Comparison of ENCODE assay signal across 25 mouse cellular contexts in the genomic region with DNA sequence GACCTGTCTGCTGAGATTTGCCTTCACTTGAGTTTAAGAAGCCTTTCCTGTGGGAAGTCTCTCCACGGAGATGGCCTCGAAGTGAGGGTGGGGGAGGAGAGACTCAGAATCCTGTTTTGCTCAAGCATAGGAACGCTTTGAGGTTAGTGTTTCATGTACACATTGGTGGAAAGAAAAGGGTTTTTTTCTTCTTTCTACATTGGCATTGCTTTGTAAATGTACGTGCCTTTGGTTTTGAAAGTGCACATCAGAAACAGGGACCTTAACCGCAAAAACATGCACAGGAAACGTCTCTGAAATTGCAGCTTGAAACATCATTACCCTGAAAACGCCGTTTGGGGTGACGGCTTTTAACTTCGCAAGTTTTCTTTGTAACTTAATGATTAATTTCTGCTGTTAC. TPM values are rescaled to one million over a fixed set of nuclear protein-coding genes. Genes with fewer than 3 reads are reported as not detected.
DNase-seq lines count a peak whose midpoint lies in the region; ATAC-seq lines count a peak whose summit lies in the region.
"Had no signal": no experiment of that assay in that cellular context is flagged by ENCODE, and none has a peak within 500 bp of the region (broad histone marks: within the 10 kb centered on the region; RNA-seq: fewer than 3 reads in every experiment).

No protein-coding gene starts in this region.

- H3K4me2 ChIP-seq in embryonic facial prominence, embryonic 12.5 days (replicated peaks): no peak overlapping the region
- H3K4me2 ChIP-seq: heart, embryonic 12.5 days; midbrain, embryonic 12.5 days; neural tube, embryonic 15.5 days had no signal

- no peak for DNase-seq in embryonic facial prominence, embryonic 10.5 days (ENCODE audit: low spot score)
- DNase-seq in CD8-positive naive resting alpha-beta T cell, adult 2 months (ENCODE audit: low read depth in 2 of 2, low spot score in 2 of 2): peak; percentile 56 to 63
- DNase-seq in thymus, postnatal 0 days (ENCODE audit: low spot score): peak; percentile 82
- no peak for DNase-seq in left cerebral cortex, adult 11 months (ENCODE audit: low spot score)
- DNase-seq in frontal cortex, postnatal 25 days (ENCODE audit: low spot score in 2 of 2): no peak
- DNase-seq: cerebellum, postnatal 36 days; kidney, adult 18-20 months; kidney, postnatal 14 days; liver; liver, postnatal 0 days; lung, postnatal 36 days had no signal

- 0 out of 2 replicates have a peak overlapping the region, but pooled peaks have one; percentile 3 for H3K27ac ChIP-seq in embryonic facial prominence, embryonic 12.5 days
- H3K27ac ChIP-seq in embryonic facial prominence, embryonic 10.5 days (replicated peaks): no peak overlapping the region
- H3K27ac ChIP-seq: midbrain, embryonic 12.5 days; neural tube, embryonic 15.5 days had no signal

- no peak overlapping the region for H3K4me3 ChIP-seq in embryonic facial prominence, embryonic 12.5 days
- no peak overlapping the region for H3K4me3 ChIP-seq in embryonic facial prominence, embryonic 10.5 days
- H3K4me3 ChIP-seq: heart, embryonic 12.5 days; midbrain, embryonic 12.5 days; neural tube, embryonic 15.5 days had no signal

- peaks cover 20% of the 10 kb centered on the region; the same call in 1 of the 2 replicates for H3K4me1 ChIP-seq in embryonic facial prominence, embryonic 12.5 days
- H3K4me1 ChIP-seq in embryonic facial prominence, embryonic 10.5 days: peaks cover 19% of the 10 kb centered on the region
- H3K4me1 ChIP-seq: midbrain, embryonic 12.5 days; neural tube, embryonic 15.5 days had no signal

- H3K9ac ChIP-seq in embryonic facial prominence, embryonic 12.5 days: no peak overlapping the region
- H3K9ac ChIP-seq: heart, embryonic 12.5 days; liver, postnatal 0 days; midbrain, embryonic 12.5 days; neural tube, embryonic 15.5 days had no signal

- WGBS in embryonic facial prominence, embryonic 12.5 days: 51% methylated on average over 10 of the region's 10 CpGs
- WGBS in embryonic facial prominence, embryonic 10.5 days: 73% methylated on average over 10 of the region's 10 CpGs

- H3K27me3 ChIP-seq in embryonic facial prominence, embryonic 12.5 days: no peaks in the 10 kb centered on the region
- H3K27me3 ChIP-seq in embryonic facial prominence, embryonic 10.5 days (replicated peaks; ENCODE audit: low read depth, poor library complexity, severe bottlenecking): no peaks in the 10 kb centered on the region
- H3K27me3 ChIP-seq: neural tube, embryonic 15.5 days had no signal

- H3K9me3 ChIP-seq in embryonic facial prominence, embryonic 12.5 days: no peaks in the 10 kb centered on the region
- no peaks in the 10 kb centered on the region for H3K9me3 ChIP-seq in embryonic facial prominence, embryonic 10.5 days
- H3K9me3 ChIP-seq: midbrain, embryonic 12.5 days; neural tube, embryonic 15.5 days had no signal

- no peaks in the 10 kb centered on the region for H3K36me3 ChIP-seq in embryonic facial prominence, embryonic 12.5 days
- no peaks in the 10 kb centered on the region for H3K36me3 ChIP-seq in embryonic facial prominence, embryonic 10.5 days (replicated peaks)
- H3K36me3 ChIP-seq: heart, embryonic 12.5 days; midbrain, embryonic 12.5 days; neural tube, embryonic 15.5 days had no signal

- no peak for ATAC-seq in embryonic facial prominence, embryonic 12.5 days (ENCODE audit: insufficient number of reproducible peaks, insufficient read depth, low FRiP score, low TSS enrichment)
- peak; percentile 88 for ATAC-seq in inflammation-experienced regulatory T-cells, adult 6 months
- ATAC-seq in megakaryocyte-erythroid progenitor cell, adult 5-6 weeks (replicated peaks; ENCODE audit: low FRiP score, low TSS enrichment, poor library complexity, severe bottlenecking): no peak
- ATAC-seq: hindbrain, embryonic 16.5 days; liver, postnatal 0 days had no signal

RNA-seq across cellular contexts. Expression of a gene that starts 21.0 kb away (rescaled TPM):
- not detected in 2 replicates for polyA plus RNA-seq in embryonic facial prominence, embryonic 12.5 days (2016; fragmentation: Nextera tagmentation; extraction: Ambion mirVana)
- polyA plus RNA-seq in embryonic facial prominence, embryonic 10.5 days (2016; fragmentation: Nextera tagmentation; extraction: Ambion mirVana): not detected in 2 replicates
- polyA plus RNA-seq in inflammation-experienced regulatory T-cells, adult 6 months (2017; shearing (Covaris generic)): not detected
- polyA plus RNA-seq in thymus, postnatal 0 days (2015; fragmentation: Nextera tagmentation; extraction: Ambion mirVana): not detected in 2 replicates
- not detected in 2 replicates for total RNA-seq in megakaryocyte-erythroid progenitor cell, adult 5-6 weeks (2014; fragmentation: Nextera tagmentation)
- total RNA-seq in megakaryocyte-erythroid progenitor cell, adult 5-6 weeks (2017): not detected in 2 replicates
- total RNA-seq: heart, postnatal 25 days; left cerebral cortex, postnatal 10 days had no signal
- polyA plus RNA-seq: embryonic facial prominence, embryonic 11.5 days; gonadal fat pad, adult 2 months; heart, embryonic 12.5 days; hindbrain, embryonic 16.5 days; liver, postnatal 0 days; midbrain, embryonic 12.5 days; neural tube, embryonic 15.5 days; small intestine, adult 2 months; stomach, embryonic 16.5 days; urinary bladder, adult 2 months had no signal

Comparison
In these comparisons a context has a peak if more than half of its experiments do, and no peak if none do; other contexts are left out.
1. DNase-seq: peak in CD8-positive naive resting alpha-beta T cell, adult 2 months (2 of 2) and thymus, postnatal 0 days (single experiment); none in embryonic facial prominence, embryonic 10.5 days (single experiment), left cerebral cortex, adult 11 months (single experiment) and frontal cortex, postnatal 25 days (0 of 2).